Mouse (Mus musculus) macrophage (primary cell): ENCODE data around the gene Hoxd11. TPM values are rescaled to one million over a fixed set of nuclear protein-coding genes. Genes with fewer than 3 reads are reported as not detected.

Experiments
- H3K27ac ChIP-seq: fragments of 350-480 bp; formaldehyde crosslinking; 2 replicates; pipeline ENCODE4 v1.9.0; 2021
- H3K36me3 ChIP-seq: fragments of 350-480 bp; formaldehyde crosslinking; 2 replicates; pipeline ENCODE4 v1.9.0; 2021; ENCODE audit errors: inconsistent target
- H3K4me3 ChIP-seq: fragments of 350-480 bp; formaldehyde crosslinking; 2 replicates; pipeline ENCODE4 v1.9.0; 2021; ENCODE audit errors: inconsistent target
- H3K79me2 ChIP-seq: fragments of 350-480 bp; formaldehyde crosslinking; 2 replicates; pipeline ENCODE4 v1.9.0; 2021; ENCODE audit errors: inconsistent target
- WGBS: methylation state at CpG from one replicate; pipeline ENCODE4 v1.1.7; 2026; ENCODE audit warnings: inconsistent platforms; ENCODE audit not compliant: missing documents; 5-methylcytosine and 5-hydroxymethylcytosine counted together
- polyA plus RNA-seq: library from polyadenylated mRNA; stranded (reverse); fragments of 250-400 nt; gene quantifications from 3 replicates; pipeline ENCODE4 v1.2.4, GENCODE M21; 2018; ENCODE audit warnings: inconsistent platforms

Hoxd11 gene
- polyA plus RNA-seq, 1 experiment from 2014 or later: not detected

DNA sequence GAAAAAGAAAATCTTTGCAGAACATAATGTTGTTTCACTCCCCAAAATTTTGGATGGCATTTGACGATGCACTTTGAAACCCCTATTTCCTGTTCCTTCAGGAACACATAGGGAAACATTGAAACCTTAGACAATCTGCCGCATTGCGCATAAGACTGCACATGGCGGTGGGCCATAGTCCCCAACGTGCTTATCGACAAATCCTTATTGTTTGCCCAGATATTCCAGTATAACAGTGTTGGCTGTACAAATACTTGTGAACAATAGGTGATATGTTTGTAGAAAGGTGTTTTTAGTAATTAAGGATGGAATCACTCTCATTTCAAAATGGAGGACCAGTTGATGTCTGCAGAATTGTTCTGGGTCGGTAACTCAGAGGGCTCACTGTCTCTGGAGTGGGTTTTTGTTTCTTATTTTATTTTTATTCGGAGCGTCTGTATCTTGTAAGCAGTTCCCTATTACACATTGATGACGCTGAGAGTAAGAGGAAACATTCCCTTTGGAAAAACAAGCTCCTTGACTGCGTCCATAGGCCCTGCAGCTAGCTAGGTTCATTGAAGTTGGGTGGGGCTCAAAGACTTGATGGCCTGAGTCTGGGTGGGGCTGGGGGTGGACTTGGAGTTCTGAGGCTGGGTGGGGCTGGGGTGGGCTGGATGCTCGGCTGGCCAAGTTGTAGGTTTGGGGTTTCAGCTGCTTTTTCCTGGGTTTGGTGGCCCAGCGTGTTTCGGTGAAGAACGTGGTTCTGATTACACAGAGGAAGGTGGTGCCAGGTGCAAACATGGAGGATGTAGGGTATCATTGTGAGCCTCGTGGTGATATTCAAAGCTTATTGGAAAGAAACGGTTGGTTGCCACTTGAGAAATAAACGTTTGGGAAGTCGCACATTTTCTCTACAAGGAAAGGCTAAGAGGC is 34.1 kb downstream of the Hoxd11 start:
- 30% methylated on average over 19 of the region's 19 CpGs for WGBS
- H3K79me2 ChIP-seq: no peaks in the 10 kb centered on the region
- H3K4me3 ChIP-seq: no peak overlapping the region
- H3K27ac ChIP-seq: no peak overlapping the region
- H3K36me3 ChIP-seq: no peaks in the 10 kb centered on the region

DNA sequence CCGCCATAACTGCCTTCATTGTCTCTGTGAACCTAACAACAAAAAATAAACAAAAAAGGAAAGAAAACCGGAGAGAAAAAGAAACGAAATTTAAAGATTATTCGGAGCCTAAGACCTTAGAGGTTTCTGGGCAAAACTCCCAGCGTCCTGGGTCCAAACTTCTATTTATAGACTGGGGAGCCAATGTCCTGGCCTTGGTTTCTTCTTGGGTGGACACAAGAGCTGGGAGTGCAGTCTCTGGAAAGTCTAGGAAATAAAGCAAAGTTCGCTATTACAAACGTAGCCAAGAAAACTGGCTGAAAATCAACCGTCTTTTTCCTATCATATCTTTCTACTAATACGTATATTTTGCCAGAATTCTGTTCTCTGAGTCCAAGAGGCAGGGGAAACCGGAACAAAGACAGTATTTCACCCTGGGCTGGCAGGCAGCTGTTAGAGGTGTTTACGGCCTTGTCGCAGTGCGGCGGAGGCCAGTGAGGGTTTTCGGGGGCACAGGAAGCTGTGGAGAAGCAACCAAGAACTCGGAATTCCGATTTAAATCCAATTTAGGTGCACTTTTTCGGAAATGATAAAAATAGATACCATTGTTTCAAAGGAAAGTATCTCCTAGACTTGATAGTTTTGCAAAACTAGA is 34.9 kb downstream of the Hoxd11 start:
- Histone ChIP-seq H3K36me3 (no peaks in the 10 kb centered on the region), H3K4me3 (no peak overlapping the region), H3K79me2 (no peaks in the 10 kb centered on the region), H3K27ac (no peak overlapping the region)
- 12% methylated on average over 18 of the region's 18 CpGs for WGBS

DNA sequence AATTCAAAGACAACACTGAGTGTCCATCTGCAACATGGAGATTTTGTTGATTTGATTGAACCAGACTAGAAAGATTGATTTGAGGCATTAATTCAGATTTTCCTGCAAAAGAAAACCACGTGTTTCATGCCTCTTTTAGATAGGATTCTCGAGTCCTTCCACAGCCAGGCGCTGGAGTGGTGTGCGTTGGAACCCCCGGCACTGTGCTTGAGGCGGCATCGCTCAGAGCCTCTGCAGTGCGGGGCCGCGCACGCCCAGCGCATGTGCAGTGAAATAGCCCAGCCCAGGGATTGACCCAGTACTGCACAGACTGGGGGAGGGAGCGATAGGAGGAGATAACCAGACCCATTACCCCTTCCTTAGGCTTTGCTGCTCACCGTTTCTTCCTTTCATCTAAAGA is 35.5 kb downstream of the Hoxd11 start:
- 6% methylated on average over 14 of the region's 14 CpGs for WGBS
- H3K79me2 ChIP-seq: no peaks in the 10 kb centered on the region
- no peak overlapping the region for H3K27ac ChIP-seq
- no peak overlapping the region for H3K4me3 ChIP-seq
- no peaks in the 10 kb centered on the region for H3K36me3 ChIP-seq

DNA sequence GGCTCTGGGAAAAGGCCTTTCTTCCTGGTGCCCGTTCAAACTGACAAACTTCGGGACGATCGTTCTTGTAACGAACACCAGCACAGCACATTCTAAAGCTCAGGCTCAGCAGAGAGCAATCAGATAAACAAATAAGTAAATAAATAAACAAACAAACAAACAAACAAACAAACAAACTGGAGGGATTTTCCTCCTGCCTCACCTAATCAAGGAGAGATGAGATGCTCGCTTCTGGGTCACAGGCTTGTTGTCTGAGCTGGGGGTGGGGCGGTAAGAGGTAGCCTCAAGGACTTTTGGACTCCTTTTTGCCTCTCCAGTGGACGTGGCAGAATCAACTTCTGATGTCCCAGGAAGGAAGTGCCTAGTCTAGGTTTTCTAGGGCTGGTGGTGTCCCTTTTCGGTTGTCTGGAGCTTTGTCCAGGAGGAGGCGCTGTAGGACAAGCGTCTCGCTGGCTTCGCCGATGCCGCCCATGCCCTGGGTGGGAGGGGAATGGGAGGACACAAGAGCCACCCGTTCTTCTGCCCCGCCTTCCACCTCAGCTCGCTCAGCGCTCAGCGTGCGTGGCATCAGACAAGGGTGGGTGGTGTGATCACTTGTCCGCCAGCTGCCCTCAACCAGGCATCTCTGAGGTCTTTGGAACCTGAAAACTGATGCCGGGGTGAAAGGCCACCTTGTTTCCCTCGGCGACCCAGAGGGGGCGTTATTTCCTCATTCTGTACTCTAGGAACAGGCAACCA is 36.3 kb downstream of the Hoxd11 start:
- H3K36me3 ChIP-seq: no peaks in the 10 kb centered on the region
- 3% methylated on average over 24 of the region's 26 CpGs for WGBS
- no peaks in the 10 kb centered on the region for H3K79me2 ChIP-seq
- no peak overlapping the region for H3K27ac ChIP-seq
- H3K4me3 ChIP-seq: no peak overlapping the region

DNA sequence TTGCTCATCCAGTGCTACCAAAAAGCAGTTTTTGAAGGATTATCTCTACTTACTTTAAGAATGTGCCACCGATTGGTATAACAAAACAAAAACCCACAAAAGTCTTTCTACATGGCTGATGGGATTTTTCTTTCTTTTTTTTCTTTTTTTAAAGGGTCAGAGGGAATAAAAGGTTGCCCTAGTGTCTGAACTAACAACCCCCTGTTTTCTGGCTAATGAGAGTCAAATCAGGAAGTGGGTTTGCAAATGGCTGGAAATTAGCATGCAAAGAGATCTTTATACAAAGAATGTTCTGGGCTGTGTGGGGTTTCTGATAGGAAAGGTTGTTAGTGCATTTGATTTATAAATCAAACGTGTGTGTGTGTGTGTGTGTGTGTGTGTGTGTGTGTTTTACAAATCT is 41.0 kb downstream of the Hoxd11 start:
- Histone ChIP-seq H3K79me2 (no peaks in the 10 kb centered on the region), H3K4me3 (no peak overlapping the region), H3K36me3 (no peaks in the 10 kb centered on the region), H3K27ac (no peak overlapping the region)
- WGBS: 43% methylated on average over 2 of the region's 2 CpGs

DNA sequence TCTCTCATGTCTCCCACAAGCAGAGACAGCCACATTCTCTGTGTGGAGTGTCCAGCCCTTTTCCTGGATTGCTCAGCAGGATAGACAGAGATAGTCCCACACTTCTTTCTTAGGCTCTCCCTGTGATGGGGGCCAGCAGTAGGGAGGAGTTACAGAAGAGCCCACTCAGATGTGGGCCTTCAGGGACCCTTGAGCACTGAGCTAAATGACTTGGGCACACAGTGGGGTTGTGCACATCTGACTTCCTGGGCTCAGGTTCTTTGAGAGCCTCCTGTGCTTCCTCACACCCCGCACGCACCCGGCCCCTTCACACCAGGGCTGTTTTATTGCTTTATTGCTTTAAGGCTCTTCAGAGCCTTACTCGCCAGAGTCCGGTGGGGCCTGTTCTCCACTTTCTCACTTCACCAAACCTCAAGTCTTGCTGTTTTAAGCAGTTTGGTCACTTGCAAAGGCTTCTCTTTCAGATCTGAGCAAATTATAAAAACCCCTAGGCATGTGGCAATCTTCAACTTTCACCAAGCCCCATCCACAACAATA is 41.7 kb downstream of the Hoxd11 start:
- H3K79me2 ChIP-seq: no peaks in the 10 kb centered on the region
- H3K4me3 ChIP-seq: no peak overlapping the region
- H3K27ac ChIP-seq: no peak overlapping the region
- H3K36me3 ChIP-seq: no peaks in the 10 kb centered on the region
- WGBS: 65% methylated on average over 5 of the region's 5 CpGs

DNA sequence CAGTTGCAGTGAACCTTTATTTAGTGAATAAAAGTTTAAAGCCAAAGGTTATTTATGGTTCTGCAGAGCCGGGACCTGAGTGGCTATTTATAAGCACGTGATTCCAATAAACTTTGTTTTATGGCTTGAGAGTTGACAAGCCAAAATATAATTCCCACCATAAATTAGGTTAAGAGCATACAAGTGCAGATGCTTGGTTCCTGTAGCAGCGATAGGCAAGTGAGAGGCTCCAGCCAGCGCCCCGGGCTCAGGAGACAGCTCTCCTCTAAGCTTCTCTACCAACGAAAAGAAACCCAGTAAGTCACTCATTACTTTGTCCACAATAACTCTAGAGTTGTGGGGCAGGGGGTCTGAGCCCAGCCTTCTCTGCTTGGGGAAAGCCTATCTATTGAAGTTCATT is 42.5 kb downstream of the Hoxd11 start:
- WGBS: 17% methylated on average over 6 of the region's 6 CpGs
- no peaks in the 10 kb centered on the region for H3K79me2 ChIP-seq
- no peak overlapping the region for H3K27ac ChIP-seq
- no peaks in the 10 kb centered on the region for H3K36me3 ChIP-seq
- no peak overlapping the region for H3K4me3 ChIP-seq

DNA sequence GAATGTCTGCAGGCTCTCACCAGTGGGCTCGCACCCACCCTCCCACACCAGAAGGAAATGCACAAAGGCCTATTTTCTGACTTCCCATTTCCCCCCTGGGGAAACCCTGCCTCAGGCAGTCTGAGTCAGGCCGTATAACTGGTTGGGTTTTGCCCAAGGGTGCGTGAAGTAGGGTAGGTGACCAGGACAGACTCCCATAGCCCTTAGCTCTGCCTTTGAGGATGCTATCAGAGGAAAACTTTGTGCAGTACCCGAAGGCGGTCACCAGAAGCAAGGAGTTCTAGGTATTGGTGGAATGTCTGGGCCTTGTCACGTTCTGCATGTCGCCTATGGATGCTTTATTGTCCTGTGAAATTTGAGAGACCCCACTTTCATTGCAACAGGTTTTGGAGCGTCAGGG is 43.6 kb downstream of the Hoxd11 start:
- Histone ChIP-seq H3K4me3 (no peak overlapping the region), H3K36me3 (no peaks in the 10 kb centered on the region), H3K27ac (no peak overlapping the region), H3K79me2 (no peaks in the 10 kb centered on the region)
- 35% methylated on average over 8 of the region's 8 CpGs for WGBS

DNA sequence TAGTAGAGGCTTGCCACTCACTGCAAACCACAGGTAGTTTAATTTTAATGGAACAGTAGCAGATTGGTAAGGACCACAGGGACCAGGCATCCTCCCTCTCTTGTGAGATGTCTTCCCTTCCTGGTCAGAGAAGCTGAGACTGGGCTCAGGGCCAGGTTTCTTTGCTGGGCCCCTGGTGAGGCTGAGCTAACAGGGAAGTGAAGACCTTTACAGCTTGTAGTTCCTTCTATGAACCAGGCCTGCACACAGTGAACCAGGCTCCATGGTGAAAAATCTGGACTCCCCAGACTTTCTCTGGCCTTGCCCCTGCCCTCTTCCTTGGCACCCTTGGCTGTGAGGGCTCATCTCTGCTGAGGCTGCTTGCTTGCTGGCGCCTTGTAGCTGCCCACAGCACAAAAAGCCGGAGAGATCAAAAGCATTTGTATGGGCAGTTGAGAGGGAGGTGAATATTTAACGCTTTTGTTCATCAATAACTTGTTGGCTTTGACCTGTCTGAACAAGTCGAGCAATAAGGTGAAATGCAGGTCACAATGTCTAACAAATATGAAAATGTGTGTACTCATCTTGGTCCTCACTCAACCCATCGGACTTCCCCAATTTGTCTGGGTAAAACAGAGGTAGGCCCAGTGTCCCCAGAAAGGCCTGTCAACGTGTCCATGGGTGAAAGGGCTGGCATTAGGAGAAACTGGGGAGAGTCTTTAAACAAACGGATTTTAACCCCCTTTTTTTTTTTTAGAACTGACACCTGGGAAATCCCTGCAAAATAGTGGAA is 45.1 kb downstream of the Hoxd11 start:
- Histone ChIP-seq H3K79me2 (no peaks in the 10 kb centered on the region), H3K27ac (no peak overlapping the region), H3K4me3 (no peak overlapping the region), H3K36me3 (no peaks in the 10 kb centered on the region)
- WGBS: 65% methylated on average over 7 of the region's 7 CpGs

DNA sequence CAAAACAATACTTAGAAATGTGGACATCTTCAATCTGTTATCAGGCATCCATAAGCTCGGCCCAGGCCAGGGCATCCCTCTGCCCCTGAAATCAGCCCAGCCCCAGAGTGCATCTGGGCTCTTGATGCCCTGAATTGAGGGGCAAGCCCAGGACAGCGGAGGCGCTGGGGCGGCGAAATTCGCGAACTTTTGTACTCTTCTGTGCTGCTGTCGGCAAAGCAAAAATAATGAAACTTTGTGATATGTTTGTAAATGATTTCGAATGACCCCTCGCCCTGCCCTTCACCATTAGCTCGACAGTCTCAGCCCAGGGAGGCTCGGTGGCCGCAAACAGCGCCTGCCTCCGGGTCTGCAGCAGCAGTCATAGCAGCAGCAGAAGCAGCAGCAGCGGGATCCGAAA is 45.8 kb downstream of the Hoxd11 start:
- WGBS: 82% methylated on average over 17 of the region's 17 CpGs
- H3K27ac ChIP-seq: no peak overlapping the region
- no peak overlapping the region for H3K4me3 ChIP-seq
- no peaks in the 10 kb centered on the region for H3K79me2 ChIP-seq
- H3K36me3 ChIP-seq: no peaks in the 10 kb centered on the region

DNA sequence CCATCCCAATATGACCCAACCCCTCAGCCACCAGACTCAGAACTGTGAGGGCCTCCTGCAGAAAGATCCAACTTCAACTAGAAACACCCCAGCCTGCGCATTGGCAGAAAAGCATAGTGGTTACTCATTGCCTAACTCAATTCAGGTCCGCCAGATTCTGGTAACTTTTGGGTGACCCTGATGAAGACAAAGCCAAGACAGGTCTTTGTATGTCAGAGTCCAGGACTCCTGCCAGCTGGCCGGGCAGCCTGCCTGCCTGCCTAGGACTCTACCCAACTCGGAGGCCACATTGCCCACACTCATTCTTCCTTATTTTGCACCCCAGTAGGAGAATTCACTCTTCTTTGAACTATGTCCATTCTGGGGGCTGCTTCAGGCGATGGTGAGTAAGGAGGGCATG is 47.2 kb downstream of the Hoxd11 start, which contains the start of gene Gm28230:
Gene Gm28230 (plus strand): TSS at position 178 of the 400 bp plus-strand sequence.
- 57% methylated on average over 5 of the region's 5 CpGs for WGBS
- Histone ChIP-seq H3K79me2 (no peaks in the 10 kb centered on the region), H3K27ac (no peak within 1 kb of the TSS), H3K4me3 (no peak within 1 kb of the TSS), H3K36me3 (no peaks in the 10 kb centered on the region)

DNA sequence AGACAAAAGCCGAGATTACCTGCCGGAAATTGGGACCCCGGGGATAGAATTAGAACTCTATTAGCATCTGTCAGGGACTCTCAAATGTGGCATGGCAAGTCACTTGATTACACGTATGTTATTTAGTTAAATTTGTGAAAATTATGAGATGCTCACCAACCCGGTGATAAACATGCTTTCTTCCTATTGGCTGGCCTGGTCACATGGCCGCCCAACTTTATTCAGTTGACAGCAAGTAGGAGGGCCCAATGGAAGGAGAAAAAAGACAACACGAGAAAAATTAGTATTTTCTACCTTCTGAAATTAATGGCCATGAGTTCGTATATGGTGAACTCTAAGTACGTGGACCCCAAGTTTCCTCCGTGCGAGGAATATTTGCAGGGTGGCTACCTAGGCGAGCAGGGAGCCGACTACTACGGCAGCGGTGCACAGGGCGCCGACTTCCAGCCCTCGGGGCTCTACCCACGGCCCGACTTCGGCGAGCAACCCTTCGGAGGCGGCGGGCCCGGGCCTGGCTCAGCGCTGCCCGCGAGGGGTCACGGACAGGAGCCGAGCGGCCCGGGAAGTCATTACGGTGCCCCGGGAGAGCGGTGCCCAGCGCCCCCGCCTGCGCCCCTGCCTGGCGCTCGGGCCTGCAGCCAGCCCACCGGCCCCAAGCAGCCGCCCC is 47.7 kb downstream of the Hoxd11 start:
- Histone ChIP-seq H3K79me2 (no peaks in the 10 kb centered on the region), H3K36me3 (no peaks in the 10 kb centered on the region), H3K27ac (no peak overlapping the region), H3K4me3 (no peak overlapping the region)
- 11% methylated on average over 43 of the region's 43 CpGs for WGBS

DNA sequence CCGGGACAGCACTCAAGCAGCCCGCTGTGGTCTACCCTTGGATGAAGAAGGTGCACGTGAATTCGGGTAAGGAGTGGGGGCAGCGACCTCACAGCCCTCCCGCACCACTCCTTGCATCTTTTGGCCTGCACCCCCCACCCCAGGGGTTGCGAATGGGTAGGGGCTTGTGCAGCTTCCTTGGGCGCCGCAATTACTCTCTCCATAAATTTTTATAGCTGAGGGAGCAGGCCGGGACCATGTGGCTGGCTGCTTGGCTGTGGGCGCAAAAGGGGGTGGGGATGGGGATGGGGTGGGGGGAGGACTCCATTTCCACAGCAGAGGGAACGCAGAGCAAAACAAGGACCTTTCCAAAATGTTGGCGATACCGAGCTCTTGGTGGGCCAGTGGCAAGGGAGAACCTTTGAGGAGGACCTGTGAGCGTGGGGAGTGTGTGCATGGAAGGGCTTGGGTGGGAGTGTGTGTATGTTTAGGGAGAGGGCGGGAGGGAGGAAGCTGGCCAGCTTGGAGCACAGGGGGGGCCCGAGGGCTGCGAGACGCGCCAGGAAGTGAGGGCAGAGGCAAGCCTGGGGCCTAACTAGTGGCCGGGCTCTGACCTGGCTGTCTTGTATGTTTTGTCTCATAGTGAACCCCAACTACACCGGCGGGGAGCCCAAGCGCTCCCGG is 48.4 kb downstream of the Hoxd11 start:
- Histone ChIP-seq H3K79me2 (no peaks in the 10 kb centered on the region), H3K4me3 (no peak overlapping the region), H3K36me3 (no peaks in the 10 kb centered on the region), H3K27ac (no peak overlapping the region)
- WGBS: 22% methylated on average over 25 of the region's 25 CpGs
